Mouse (Mus musculus): ENCODE measurements around the gene Slc16a9. TPM values are rescaled to one million over a fixed set of nuclear protein-coding genes. Genes with fewer than 3 reads are reported as not detected.

The Slc16a9 gene
- polyA plus RNA-seq, 1 experiment = not detected

- no peak for TF ChIP-seq MYOD1 (IDR thresholded peaks at IDR 0.05; ENCODE audit: control insufficient read depth, insufficient read length, low read depth)
- no peak for TF ChIP-seq CEBPB (IDR thresholded peaks at IDR 0.05; ENCODE audit: low read depth)
- no peak for TF ChIP-seq MYOG (IDR thresholded peaks at IDR 0.05; ENCODE audit: control insufficient read depth, extremely low read depth, insufficient read length)
- no peak for TF ChIP-seq FOSL1 (IDR thresholded peaks at IDR 0.05; ENCODE audit: insufficient read depth, low read length, poor library complexity, severe bottlenecking)
- no peak for TF ChIP-seq MAX (IDR thresholded peaks at IDR 0.05)
- no peak for TF ChIP-seq USF1 (IDR thresholded peaks at IDR 0.05; ENCODE audit: low read depth)
- no peak for TF ChIP-seq CTCF (IDR thresholded peaks at IDR 0.05; ENCODE audit: control insufficient read depth, insufficient read depth, insufficient read length)
- Histone ChIP-seq H3K79me3 (ENCODE audit: low read depth) (no peaks in the 10 kb centered on the region), H3K4me3 (ENCODE audit: insufficient read depth, poor library complexity, severe bottlenecking) (no peak overlapping the region), H3K36me3 (ENCODE audit: control insufficient read depth, insufficient read depth) (no peaks in the 10 kb centered on the region), H3K79me2 (ENCODE audit: control insufficient read depth, insufficient read depth) (no peaks in the 10 kb centered on the region), H3K27me3 (ENCODE audit: control insufficient read depth, insufficient read depth, insufficient read length) (no peaks in the 10 kb centered on the region), H3ac (ENCODE audit: control insufficient read depth, insufficient read length, low read depth) (no peak overlapping the region)
Measured at GRCm38 (mm10) chr10:70305683-70306082, 60.8 kb downstream of the Slc16a9 start.

GRCm38 (mm10) chr10:70309416-70309815, 64.5 kb downstream of the Slc16a9 start:
- Histone ChIP-seq H3K4me3 (ENCODE audit: insufficient read depth, poor library complexity, severe bottlenecking) (no peak overlapping the region), H3K27me3 (ENCODE audit: control insufficient read depth, insufficient read depth, insufficient read length) (peaks cover 5% of the 10 kb centered on the region), H3K79me3 (ENCODE audit: low read depth) (no peaks in the 10 kb centered on the region), H3K79me2 (ENCODE audit: control insufficient read depth, insufficient read depth) (no peaks in the 10 kb centered on the region), H3ac (ENCODE audit: control insufficient read depth, insufficient read length, low read depth) (no peak overlapping the region), H3K36me3 (ENCODE audit: control insufficient read depth, insufficient read depth) (no peaks in the 10 kb centered on the region)
- TF ChIP-seq MYOG (IDR thresholded peaks at IDR 0.05; ENCODE audit: control insufficient read depth, extremely low read depth, insufficient read length) = no peak
- TF ChIP-seq CTCF (IDR thresholded peaks at IDR 0.05; ENCODE audit: control insufficient read depth, insufficient read depth, insufficient read length) = no peak
- TF ChIP-seq MYOD1 (IDR thresholded peaks at IDR 0.05; ENCODE audit: control insufficient read depth, insufficient read length, low read depth) = no peak
- TF ChIP-seq CEBPB (IDR thresholded peaks at IDR 0.05; ENCODE audit: low read depth) = no peak
- no peak for TF ChIP-seq USF1 (IDR thresholded peaks at IDR 0.05; ENCODE audit: low read depth)
- TF ChIP-seq MAX (IDR thresholded peaks at IDR 0.05) = no peak
- TF ChIP-seq FOSL1 (IDR thresholded peaks at IDR 0.05; ENCODE audit: insufficient read depth, low read length, poor library complexity, severe bottlenecking) = no peak

- Histone ChIP-seq H3K79me2 (ENCODE audit: control insufficient read depth, insufficient read depth) (no peaks in the 10 kb centered on the region), H3K36me3 (ENCODE audit: control insufficient read depth, insufficient read depth) (no peaks in the 10 kb centered on the region), H3K79me3 (ENCODE audit: low read depth) (no peaks in the 10 kb centered on the region), H3ac (ENCODE audit: control insufficient read depth, insufficient read length, low read depth) (no peak overlapping the region), H3K27me3 (ENCODE audit: control insufficient read depth, insufficient read depth, insufficient read length) (peaks cover 5% of the 10 kb centered on the region), H3K4me3 (ENCODE audit: insufficient read depth, poor library complexity, severe bottlenecking) (no peak overlapping the region)
- TF ChIP-seq MYOG (IDR thresholded peaks at IDR 0.05; ENCODE audit: control insufficient read depth, extremely low read depth, insufficient read length) (no peak), MAX (IDR thresholded peaks at IDR 0.05) (no peak), CTCF (IDR thresholded peaks at IDR 0.05; ENCODE audit: control insufficient read depth, insufficient read depth, insufficient read length) (no peak), USF1 (IDR thresholded peaks at IDR 0.05; ENCODE audit: low read depth) (no peak), CEBPB (IDR thresholded peaks at IDR 0.05; ENCODE audit: low read depth) (no peak), FOSL1 (IDR thresholded peaks at IDR 0.05; ENCODE audit: insufficient read depth, low read length, poor library complexity, severe bottlenecking) (no peak), MYOD1 (IDR thresholded peaks at IDR 0.05; ENCODE audit: control insufficient read depth, insufficient read length, low read depth) (no peak)
Measured at GRCm38 (mm10) chr10:70310646-70311045, 65.7 kb downstream of the Slc16a9 start.

DNA sequence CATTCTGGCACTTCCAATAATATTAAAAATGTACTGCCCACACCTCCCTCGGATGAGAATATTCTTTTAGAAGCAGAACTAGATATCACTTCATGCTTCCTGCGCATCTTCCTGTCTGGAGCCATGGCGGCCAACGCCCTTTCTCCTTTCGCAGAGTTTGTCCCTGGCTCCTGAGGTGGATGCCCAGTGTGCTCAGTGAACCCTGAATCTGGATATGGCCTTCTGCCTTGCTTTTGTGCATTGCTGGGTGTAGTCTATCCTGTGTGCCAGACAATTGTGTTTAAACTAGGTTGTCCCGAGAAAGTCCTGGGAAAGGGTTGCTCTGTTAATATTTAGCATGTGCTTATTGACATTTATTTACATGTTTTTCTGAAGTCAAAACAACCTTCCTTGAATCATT, 71.0 kb downstream of the Slc16a9 start:
- TF ChIP-seq CEBPB (IDR thresholded peaks at IDR 0.05; ENCODE audit: low read depth) = no peak
- TF ChIP-seq MYOD1 (IDR thresholded peaks at IDR 0.05; ENCODE audit: control insufficient read depth, insufficient read length, low read depth) = no peak
- no peak for TF ChIP-seq FOSL1 (IDR thresholded peaks at IDR 0.05; ENCODE audit: insufficient read depth, low read length, poor library complexity, severe bottlenecking)
- no peak for TF ChIP-seq CTCF (IDR thresholded peaks at IDR 0.05; ENCODE audit: control insufficient read depth, insufficient read depth, insufficient read length)
- no peak for TF ChIP-seq MYOG (IDR thresholded peaks at IDR 0.05; ENCODE audit: control insufficient read depth, extremely low read depth, insufficient read length)
- no peak for TF ChIP-seq MAX (IDR thresholded peaks at IDR 0.05)
- TF ChIP-seq USF1 (IDR thresholded peaks at IDR 0.05; ENCODE audit: low read depth) = no peak

GRCm38 (mm10) chr10:70316856-70317255, 72.0 kb downstream of the Slc16a9 start:
- Histone ChIP-seq H3K36me3 (ENCODE audit: control insufficient read depth, insufficient read depth) (no peaks in the 10 kb centered on the region), H3K79me3 (ENCODE audit: low read depth) (no peaks in the 10 kb centered on the region), H3K79me2 (ENCODE audit: control insufficient read depth, insufficient read depth) (no peaks in the 10 kb centered on the region), H3ac (ENCODE audit: control insufficient read depth, insufficient read length, low read depth) (no peak overlapping the region), H3K27me3 (ENCODE audit: control insufficient read depth, insufficient read depth, insufficient read length) (peaks cover 3% of the 10 kb centered on the region), H3K4me3 (ENCODE audit: insufficient read depth, poor library complexity, severe bottlenecking) (no peak overlapping the region)
- no peak for TF ChIP-seq CEBPB (IDR thresholded peaks at IDR 0.05; ENCODE audit: low read depth)
- TF ChIP-seq CTCF (IDR thresholded peaks at IDR 0.05; ENCODE audit: control insufficient read depth, insufficient read depth, insufficient read length) = no peak
- no peak for TF ChIP-seq MAX (IDR thresholded peaks at IDR 0.05)
- TF ChIP-seq MYOG (IDR thresholded peaks at IDR 0.05; ENCODE audit: control insufficient read depth, extremely low read depth, insufficient read length) = no peak
- no peak for TF ChIP-seq FOSL1 (IDR thresholded peaks at IDR 0.05; ENCODE audit: insufficient read depth, low read length, poor library complexity, severe bottlenecking)
- no peak for TF ChIP-seq USF1 (IDR thresholded peaks at IDR 0.05; ENCODE audit: low read depth)
- TF ChIP-seq MYOD1 (IDR thresholded peaks at IDR 0.05; ENCODE audit: control insufficient read depth, insufficient read length, low read depth) = no peak

More for the DNA sequence above, 71.0 kb downstream of the Slc16a9 start:
- Histone ChIP-seq H3ac (ENCODE audit: control insufficient read depth, insufficient read length, low read depth) (no peak overlapping the region), H3K36me3 (ENCODE audit: control insufficient read depth, insufficient read depth) (no peaks in the 10 kb centered on the region), H3K4me3 (ENCODE audit: insufficient read depth, poor library complexity, severe bottlenecking) (no peak overlapping the region), H3K79me2 (ENCODE audit: control insufficient read depth, insufficient read depth) (no peaks in the 10 kb centered on the region), H3K27me3 (ENCODE audit: control insufficient read depth, insufficient read depth, insufficient read length) (peaks cover 5% of the 10 kb centered on the region), H3K79me3 (ENCODE audit: low read depth) (no peaks in the 10 kb centered on the region)

All from C2C12 (cell line).